Mouse (Mus musculus): ENCODE results near the gene Msmb. TPM values are rescaled to one million over a fixed set of nuclear protein-coding genes. Genes with fewer than 3 reads are reported as not detected.
A peak's percentile ranks its signal among the peaks of the same experiment; 100 is the strongest.
"Not testable (repeated sequence)": the region's sequence is repeated elsewhere in the genome, so short reads cannot be mapped to it uniquely, and the experiment has no call there.

Gene Msmb
- polyA plus RNA-seq, 1 experiment from 2014 or later: not detected

- Histone ChIP-seq H3K4me1 (peaks cover 29% of the 10 kb centered on the region), H3K27me3 (no peaks in the 10 kb centered on the region)
These were observed 23.6 kb downstream of the Msmb start for GRCm38 (mm10) chr14:32165278-32166061.

GRCm38 (mm10) chr14:32166062-32166441, 24.2 kb downstream of the Msmb start:
- H3K9ac ChIP-seq: no peak overlapping the region
- peak overlapping the region; percentile 97 for H3K4me2 ChIP-seq
- no peak overlapping the region for H3K27ac ChIP-seq
- no peaks in the 10 kb centered on the region for H3K9me3 ChIP-seq (replicated peaks)
- H3K36me3 ChIP-seq (ENCODE audit: poor library complexity, severe bottlenecking): no peaks in the 10 kb centered on the region
- H3K27me3 ChIP-seq: no peaks in the 10 kb centered on the region
- WGBS: 81% methylated on average over 2 of the region's 2 CpGs
- peaks cover 24% of the 10 kb centered on the region for H3K4me1 ChIP-seq
- no peak for ATAC-seq
- H3K4me3 ChIP-seq: no peak overlapping the region

More at GRCm38 (mm10) chr14:32165278-32166061, 23.6 kb downstream of the Msmb start:
- Histone ChIP-seq H3K27ac (no peak overlapping the region), H3K4me2 (peak overlapping the region; percentile 97), H3K36me3 (ENCODE audit: poor library complexity, severe bottlenecking) (no peaks in the 10 kb centered on the region), H3K4me3 (peak overlapping the region; percentile 51), H3K9ac (peak overlapping the region; percentile 71), H3K9me3 (replicated peaks) (no peaks in the 10 kb centered on the region)
- WGBS: 1% methylated on average over 37 of the region's 42 CpGs
- no peak for ATAC-seq

DNA sequence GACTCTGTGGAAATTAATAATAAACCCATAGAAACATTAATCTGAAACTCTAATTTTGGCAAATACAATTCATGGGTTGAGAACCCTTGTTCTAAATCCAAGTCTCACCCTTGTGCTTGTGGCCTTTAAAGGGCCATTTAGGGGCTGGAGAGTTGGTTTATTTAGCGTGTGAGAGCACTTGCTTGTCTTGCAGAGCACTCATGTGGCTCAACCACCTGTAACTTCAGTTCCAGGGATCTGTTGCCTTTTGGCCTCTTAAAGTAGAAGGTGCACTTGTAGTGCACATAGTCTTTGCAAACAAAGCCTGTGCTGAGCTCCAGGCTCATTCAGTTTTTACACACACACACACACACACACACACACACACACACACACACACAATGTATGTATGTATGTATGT, 25.0 kb downstream of the Msmb start:
- no peak overlapping the region for H3K27ac ChIP-seq
- H3K4me1 ChIP-seq: peaks cover 16% of the 10 kb centered on the region
- no peak overlapping the region for H3K4me2 ChIP-seq
- no peak overlapping the region for H3K9ac ChIP-seq
- no peaks in the 10 kb centered on the region for H3K9me3 ChIP-seq (replicated peaks)
- no peaks in the 10 kb centered on the region for H3K27me3 ChIP-seq
- no peak overlapping the region for H3K4me3 ChIP-seq
- no peaks in the 10 kb centered on the region for H3K36me3 ChIP-seq (ENCODE audit: poor library complexity, severe bottlenecking)
- ATAC-seq: no peak
- WGBS: 100% methylated on average over 1 of the region's 1 CpGs

DNA sequence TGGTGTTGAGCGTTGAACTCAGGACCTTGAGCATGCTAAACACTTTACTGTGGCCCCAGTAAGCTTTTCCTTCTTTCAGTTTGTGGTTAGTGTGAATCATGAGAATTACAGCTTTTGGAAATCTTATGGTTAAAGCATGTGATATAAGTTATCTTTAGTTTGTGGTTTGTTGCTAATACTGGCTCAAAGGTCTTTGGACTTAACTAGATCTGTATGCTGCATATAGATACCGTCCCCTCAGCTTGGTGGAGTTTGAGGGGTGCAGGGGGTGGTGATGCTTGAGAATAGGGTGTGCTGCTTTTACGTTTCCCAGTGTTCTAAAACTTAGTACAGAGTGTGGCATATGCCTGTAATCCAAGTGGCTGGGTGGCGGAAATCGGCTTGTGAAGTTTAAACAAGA, 25.5 kb downstream of the Msmb start:
- H3K4me2 ChIP-seq: no peak overlapping the region
- no peak overlapping the region for H3K4me3 ChIP-seq
- no peaks in the 10 kb centered on the region for H3K27me3 ChIP-seq
- no peaks in the 10 kb centered on the region for H3K36me3 ChIP-seq (ENCODE audit: poor library complexity, severe bottlenecking)
- 90% methylated on average over 5 of the region's 5 CpGs for WGBS
- H3K9me3 ChIP-seq (replicated peaks): no peaks in the 10 kb centered on the region
- H3K9ac ChIP-seq: no peak overlapping the region
- no peak overlapping the region for H3K27ac ChIP-seq
- peaks cover 15% of the 10 kb centered on the region for H3K4me1 ChIP-seq
- no peak for ATAC-seq

GRCm38 (mm10) chr14:32168653-32169231, 26.9 kb downstream of the Msmb start:
- H3K4me2 ChIP-seq: no peak overlapping the region
- no peak overlapping the region for H3K27ac ChIP-seq
- no peak overlapping the region for H3K4me3 ChIP-seq
- no peaks in the 10 kb centered on the region for H3K27me3 ChIP-seq
- peaks cover 15% of the 10 kb centered on the region for H3K4me1 ChIP-seq
- 78% methylated on average over 3 of the region's 3 CpGs for WGBS
- peaks cover 9% of the 10 kb centered on the region for H3K36me3 ChIP-seq (ENCODE audit: poor library complexity, severe bottlenecking)
- H3K9me3 ChIP-seq (replicated peaks): no peaks in the 10 kb centered on the region
- ATAC-seq: no peak
- H3K9ac ChIP-seq: no peak overlapping the region

DNA sequence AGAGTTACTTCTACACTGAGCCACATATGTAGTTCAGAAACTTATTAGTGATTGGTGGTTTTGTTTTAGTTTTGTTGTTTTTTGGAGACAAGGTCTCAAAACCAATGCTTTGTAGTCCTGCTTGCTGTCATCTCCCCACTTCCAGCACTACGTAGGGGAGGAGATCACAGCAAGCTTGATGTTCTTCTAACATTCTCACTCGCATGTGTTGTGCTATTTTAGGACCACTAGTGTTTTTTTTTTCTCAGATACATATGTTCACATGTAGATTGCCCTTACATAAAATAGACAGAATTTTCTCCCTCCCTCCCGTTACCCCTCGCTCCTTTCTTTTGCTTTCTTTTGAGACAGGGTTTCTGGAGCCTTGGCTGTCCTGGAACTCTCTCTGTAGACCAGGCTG, 28.3 kb downstream of the Msmb start:
- H3K4me1 ChIP-seq: peaks cover 13% of the 10 kb centered on the region
- H3K36me3 ChIP-seq (ENCODE audit: poor library complexity, severe bottlenecking): peaks cover 18% of the 10 kb centered on the region
- no peak overlapping the region for H3K9ac ChIP-seq
- ATAC-seq: no peak
- H3K9me3 ChIP-seq (replicated peaks): no peaks in the 10 kb centered on the region
- no peak overlapping the region for H3K4me3 ChIP-seq
- 92% methylated on average over 4 of the region's 4 CpGs for WGBS
- H3K4me2 ChIP-seq: no peak overlapping the region
- H3K27ac ChIP-seq: no peak overlapping the region
- H3K27me3 ChIP-seq: no peaks in the 10 kb centered on the region

DNA sequence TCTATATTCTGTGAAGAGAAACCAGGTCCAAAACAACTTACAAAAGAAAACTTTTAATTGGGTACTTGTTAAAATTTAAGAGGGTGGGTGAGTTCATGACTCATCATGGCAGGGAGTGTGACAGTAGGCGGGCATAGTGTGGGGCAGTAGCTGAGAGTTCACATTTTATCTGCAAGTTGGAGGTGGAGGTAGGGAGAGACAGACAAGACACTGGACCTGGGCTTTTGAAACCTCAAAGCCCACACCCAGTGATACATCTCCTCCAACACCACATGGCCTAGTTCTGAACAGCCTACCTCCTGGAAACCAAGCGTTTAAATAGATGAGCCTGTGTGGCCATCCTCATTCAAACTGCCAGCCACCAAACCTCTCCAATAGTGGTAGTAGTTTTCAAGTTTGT, 33.5 kb downstream of the Msmb start:
- no peak overlapping the region for H3K4me3 ChIP-seq
- no peaks in the 10 kb centered on the region for H3K27me3 ChIP-seq
- H3K9me3 ChIP-seq (replicated peaks): no peaks in the 10 kb centered on the region
- no peaks in the 10 kb centered on the region for H3K4me1 ChIP-seq
- no peak overlapping the region for H3K27ac ChIP-seq
- H3K4me2 ChIP-seq: no peak overlapping the region
- 87% methylated on average over 2 of the region's 2 CpGs for WGBS
- H3K9ac ChIP-seq: no peak overlapping the region
- ATAC-seq: no peak
- peaks cover 38% of the 10 kb centered on the region for H3K36me3 ChIP-seq (ENCODE audit: poor library complexity, severe bottlenecking)

DNA sequence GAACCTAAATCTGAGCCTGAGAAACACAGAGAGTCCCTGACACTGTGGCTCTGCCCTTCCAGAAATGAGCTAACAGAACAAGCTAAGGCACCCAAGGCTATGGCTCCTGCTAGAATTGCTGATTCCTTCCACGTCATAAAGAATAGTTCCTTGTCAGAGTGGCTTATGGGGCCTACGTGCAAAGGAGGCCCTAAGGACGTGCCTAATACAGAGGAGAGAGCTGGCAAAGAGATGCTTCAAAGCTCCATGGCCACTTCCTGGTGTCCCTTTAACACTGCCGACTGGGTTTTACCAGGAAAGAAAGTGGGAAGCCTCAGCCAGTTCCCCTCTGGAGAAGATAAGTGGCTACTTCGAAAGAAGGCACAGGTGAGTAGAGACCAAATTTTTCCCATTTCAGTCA, 34.8 kb downstream of the Msmb start:
- not testable (repeated sequence) for ATAC-seq

DNA sequence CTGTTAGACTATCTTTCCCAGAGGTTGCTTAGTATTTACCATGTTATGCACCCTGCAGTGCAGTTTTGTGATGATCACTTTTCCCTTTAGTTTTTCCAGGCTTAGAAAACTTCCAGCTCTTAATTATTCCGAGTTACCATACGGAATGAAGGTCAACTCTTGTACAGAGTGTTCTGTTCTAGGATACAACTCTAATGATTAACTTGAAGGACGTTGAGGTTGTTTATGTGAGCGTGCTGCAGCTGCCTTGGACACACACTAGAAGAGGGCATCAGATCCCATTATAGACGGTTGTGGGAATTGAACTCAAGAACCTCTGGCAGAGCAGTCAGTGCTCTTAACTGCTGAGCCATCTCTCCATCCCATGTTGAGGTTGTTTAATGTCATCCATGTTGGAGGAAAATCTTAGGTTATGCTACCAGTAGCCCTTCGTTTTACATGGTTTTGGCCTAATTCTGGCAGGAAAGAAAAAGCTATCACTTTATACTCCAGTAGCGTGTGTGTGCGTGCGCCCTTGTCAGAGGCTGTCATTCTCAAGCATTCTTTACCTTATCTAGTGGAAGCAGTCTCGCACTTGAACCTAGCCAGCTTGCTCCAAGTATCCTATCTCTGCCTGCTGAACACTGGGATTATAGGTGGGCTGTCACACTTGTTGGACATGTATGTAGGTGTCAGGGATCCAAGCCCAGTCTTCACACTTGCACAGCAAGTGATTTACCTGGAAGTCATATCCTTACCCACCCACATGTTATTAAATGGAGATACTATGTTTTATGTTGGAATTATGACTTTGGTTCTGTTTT, 37.8 kb downstream of the Msmb start:
- Histone ChIP-seq H3K9ac (no peak overlapping the region), H3K27ac (no peak overlapping the region), H3K4me2 (no peak overlapping the region), H3K27me3 (no peaks in the 10 kb centered on the region), H3K4me1 (no peaks in the 10 kb centered on the region), H3K9me3 (replicated peaks) (no peaks in the 10 kb centered on the region), H3K36me3 (ENCODE audit: poor library complexity, severe bottlenecking) (peaks cover 59% of the 10 kb centered on the region), H3K4me3 (no peak overlapping the region)
- 93% methylated on average over 10 of the region's 10 CpGs for WGBS
- ATAC-seq: no peak

More for the DNA sequence above, 34.8 kb downstream of the Msmb start:
- H3K4me2 ChIP-seq; H3K27ac ChIP-seq; H3K4me3 ChIP-seq; H3K27me3 ChIP-seq; H3K9ac ChIP-seq; H3K9me3 ChIP-seq (replicated peaks); H3K4me1 ChIP-seq: not testable (repeated sequence)
- WGBS: 86% methylated on average over 5 of the region's 5 CpGs
- H3K36me3 ChIP-seq (ENCODE audit: poor library complexity, severe bottlenecking): peaks cover 47% of the 10 kb centered on the region

- Histone ChIP-seq H3K4me3 (no peak overlapping the region), H3K9me3 (replicated peaks) (no peaks in the 10 kb centered on the region), H3K27me3 (no peaks in the 10 kb centered on the region), H3K27ac (no peak overlapping the region), H3K4me1 (no peaks in the 10 kb centered on the region), H3K4me2 (no peak overlapping the region), H3K9ac (no peak overlapping the region), H3K36me3 (ENCODE audit: poor library complexity, severe bottlenecking) (peaks cover 64% of the 10 kb centered on the region)
- no peak for ATAC-seq
- WGBS: 89% methylated on average over 6 of the region's 6 CpGs
These were observed 39.0 kb downstream of the Msmb start for GRCm38 (mm10) chr14:32180861-32181260.

- Histone ChIP-seq H3K4me1 (no peaks in the 10 kb centered on the region), H3K9ac (no peak overlapping the region), H3K36me3 (ENCODE audit: poor library complexity, severe bottlenecking) (peaks cover 86% of the 10 kb centered on the region), H3K4me3 (no peak overlapping the region), H3K4me2 (no peak overlapping the region), H3K27me3 (no peaks in the 10 kb centered on the region), H3K9me3 (replicated peaks) (no peaks in the 10 kb centered on the region), H3K27ac (no peak overlapping the region)
- ATAC-seq: no peak
- WGBS: 97% methylated on average over 4 of the region's 4 CpGs
These were observed 42.0 kb downstream of the Msmb start for GRCm38 (mm10) chr14:32183846-32184245.

Data from forebrain, embryonic 13.5 days (tissue).